Mouse (Mus musculus) liver, embryonic 15.5 days (tissue): ENCODE measurements around the gene A730061H03Rik. TPM values are rescaled to one million over a fixed set of nuclear protein-coding genes. Genes with fewer than 3 reads are reported as not detected.

Experiments used
- ATAC-seq: fragments of 200-750 bp; cut with Nextera tagmentation; 2 replicates; pipeline ENCODE4 v1.8.0; 2017; ENCODE audit warnings: moderate number of reproducible peaks, mild to moderate bottlenecking, moderate library complexity; ENCODE audit not compliant: insufficient read depth
- H3K27ac ChIP-seq: fragments of 300-500 bp; sonication (generic); replicated peaks from 2 replicates; pipeline ENCODE4 v1.5.1; 2015; ENCODE audit warnings: mild to moderate bottlenecking, inconsistent platforms
- H3K27me3 ChIP-seq: fragments of 300-500 bp; sonication (generic); 2 replicates; pipeline ENCODE4 v1.6.1; 2015; ENCODE audit warnings: mild to moderate bottlenecking, inconsistent platforms
- H3K36me3 ChIP-seq: fragments of 300-500 bp; sonication (generic); replicated peaks from 2 replicates; pipeline ENCODE4 v1.6.1; 2015; ENCODE audit warnings: moderate library complexity, mild to moderate bottlenecking, inconsistent platforms
- H3K4me1 ChIP-seq: fragments of 300-500 bp; sonication (generic); replicated peaks from 2 replicates; pipeline ENCODE4 v1.6.1; 2015; ENCODE audit warnings: inconsistent platforms
- H3K4me2 ChIP-seq: fragments of 300-500 bp; sonication (generic); 2 replicates; pipeline ENCODE4 v1.6.1; 2015; ENCODE audit warnings: moderate library complexity, mild to moderate bottlenecking, inconsistent platforms
- H3K4me3 ChIP-seq: fragments of 300-500 bp; sonication (generic); replicated peaks from 2 replicates; pipeline ENCODE4 v1.5.1; 2015; ENCODE audit warnings: mild to moderate bottlenecking, inconsistent platforms
- H3K9ac ChIP-seq: fragments of 300-500 bp; sonication (generic); 2 replicates; pipeline ENCODE4 v1.6.1; 2015; ENCODE audit warnings: moderate library complexity, mild to moderate bottlenecking, inconsistent platforms
- H3K9me3 ChIP-seq: fragments of 300-500 bp; sonication (generic); replicated peaks from 2 replicates; pipeline ENCODE4 v1.6.1; 2016; ENCODE audit warnings: inconsistent platforms
- WGBS: fragments of 180-500 bp; shearing (Covaris S2); methylation state at CpG from one replicate; pipeline ENCODE4 v1.1.7; 2015; ENCODE audit warnings: mixed read lengths; ENCODE audit not compliant: insufficient replicate concordance; 5-methylcytosine and 5-hydroxymethylcytosine counted together
- polyA plus RNA-seq: library from polyadenylated mRNA; unstranded; fragments of >200 nt; fragmentation: Nextera tagmentation; extraction: Ambion mirVana; gene quantifications from 2 replicates; pipeline ENCODE4 v1.2.1, GENCODE M21; 2015

The A730061H03Rik gene
- polyA plus RNA-seq, 1 experiment from 2014 or later, result 1.6 TPM

- H3K4me2 ChIP-seq, result no peak overlapping the region; the same call in 1 of the 2 replicates
- H3K36me3 ChIP-seq, result peaks cover 29% of the 10 kb centered on the region
- no peaks in the 10 kb centered on the region for H3K27me3 ChIP-seq
- peaks cover 64% of the 10 kb centered on the region for H3K4me1 ChIP-seq
- 80% methylated on average over 23 of the region's 23 CpGs for WGBS
- ATAC-seq, result no peak
- 0 out of 2 replicates have a peak overlapping the region, but pooled peaks have one; percentile 0 for H3K9ac ChIP-seq
- no peaks in the 10 kb centered on the region for H3K9me3 ChIP-seq
- H3K27ac ChIP-seq, result peak overlapping the region; percentile 84
- H3K4me3 ChIP-seq, result no peak overlapping the region
Measured at GRCm38 (mm10) chr14:55579511-55580496, 19.6 kb upstream of the A730061H03Rik start.

GRCm38 (mm10) chr14:55578668-55579269 lies 18.6 kb upstream of the A730061H03Rik start:
- peaks cover 54% of the 10 kb centered on the region for H3K4me1 ChIP-seq
- H3K4me2 ChIP-seq, result peak overlapping the region; percentile 90
- WGBS, result 6% methylated on average over 6 of the region's 6 CpGs
- peaks cover 28% of the 10 kb centered on the region for H3K36me3 ChIP-seq
- peak overlapping the region; percentile 85 for H3K9ac ChIP-seq
- H3K27ac ChIP-seq, result peak overlapping the region; percentile 84
- peak; percentile 51 for ATAC-seq
- H3K27me3 ChIP-seq, result no peaks in the 10 kb centered on the region
- no peaks in the 10 kb centered on the region for H3K9me3 ChIP-seq
- peak overlapping the region; percentile 80 for H3K4me3 ChIP-seq

GRCm38 (mm10) chr14:55577871-55578667 lies 17.9 kb upstream of the A730061H03Rik start, which contains the start of gene Psme1:
Gene Psme1 (plus strand): TSS chr14:55578123.
- peak within 1 kb of the TSS; percentile 80 for H3K4me3 ChIP-seq
- no peaks in the 10 kb centered on the region for H3K9me3 ChIP-seq
- peaks cover 25% of the 10 kb centered on the region for H3K36me3 ChIP-seq
- peak within 1 kb of the TSS; percentile 90 for H3K4me2 ChIP-seq
- peaks cover 48% of the 10 kb centered on the region for H3K4me1 ChIP-seq
- peak; percentile 78 for ATAC-seq
- peak within 1 kb of the TSS; percentile 84 for H3K27ac ChIP-seq
- peak within 1 kb of the TSS; percentile 85 for H3K9ac ChIP-seq
- H3K27me3 ChIP-seq, result no peaks in the 10 kb centered on the region
- under 1% methylated on average over 32 of the region's 32 CpGs for WGBS

GRCm38 (mm10) chr14:55576376-55576775 lies 16.2 kb upstream of the A730061H03Rik start:
- Histone ChIP-seq H3K4me1 (peaks cover 46% of the 10 kb centered on the region), H3K4me2 (no peak overlapping the region), H3K27ac (no peak overlapping the region), H3K36me3 (peaks cover 18% of the 10 kb centered on the region), H3K9ac (no peak overlapping the region), H3K27me3 (no peaks in the 10 kb centered on the region), H3K4me3 (no peak overlapping the region), H3K9me3 (no peaks in the 10 kb centered on the region)
- ATAC-seq, result no peak
- 73% methylated on average over 16 of the region's 16 CpGs for WGBS

- H3K27me3 ChIP-seq, result no peaks in the 10 kb centered on the region
- H3K4me2 ChIP-seq, result no peak overlapping the region
- no peaks in the 10 kb centered on the region for H3K9me3 ChIP-seq
- H3K4me1 ChIP-seq, result peaks cover 51% of the 10 kb centered on the region
- H3K9ac ChIP-seq, result no peak overlapping the region
- H3K4me3 ChIP-seq, result no peak overlapping the region
- no peak overlapping the region for H3K27ac ChIP-seq
- ATAC-seq, result no peak
- H3K36me3 ChIP-seq, result peaks cover 14% of the 10 kb centered on the region
- 58% methylated on average over 13 of the region's 13 CpGs for WGBS
Measured at GRCm38 (mm10) chr14:55575711-55576110, 15.5 kb upstream of the A730061H03Rik start.

- H3K27me3 ChIP-seq, result no peaks in the 10 kb centered on the region
- peaks cover 13% of the 10 kb centered on the region for H3K36me3 ChIP-seq
- H3K27ac ChIP-seq, result no peak within 1 kb of the TSS
- ATAC-seq, result no peak
- no peak within 1 kb of the TSS for H3K9ac ChIP-seq
- peaks cover 55% of the 10 kb centered on the region for H3K4me1 ChIP-seq
- no peak within 1 kb of the TSS for H3K4me3 ChIP-seq
- 72% methylated on average over 8 of the region's 8 CpGs for WGBS
- H3K9me3 ChIP-seq, result no peaks in the 10 kb centered on the region
- H3K4me2 ChIP-seq, result no peak within 1 kb of the TSS
Measured at GRCm38 (mm10) chr14:55575302-55575701, 15.1 kb upstream of the A730061H03Rik start, which contains the start of gene Fitm1. Gene Fitm1 (plus strand): TSS chr14:55575617.

GRCm38 (mm10) chr14:55571760-55572159 lies 11.6 kb upstream of the A730061H03Rik start:
- no peak overlapping the region for H3K4me3 ChIP-seq
- no peaks in the 10 kb centered on the region for H3K9me3 ChIP-seq
- H3K9ac ChIP-seq, result no peak overlapping the region; the same call in 1 of the 2 replicates
- H3K4me2 ChIP-seq, result no peak overlapping the region
- peaks cover 40% of the 10 kb centered on the region for H3K36me3 ChIP-seq
- H3K4me1 ChIP-seq, result peaks cover 32% of the 10 kb centered on the region
- H3K27me3 ChIP-seq, result no peaks in the 10 kb centered on the region
- no peak for ATAC-seq
- H3K27ac ChIP-seq, result peak overlapping the region; percentile 29; the same call in 1 of the 2 replicates

GRCm38 (mm10) chr14:55570588-55570987 lies 10.4 kb upstream of the A730061H03Rik start:
- H3K4me1 ChIP-seq, result peaks cover 22% of the 10 kb centered on the region
- peaks cover 52% of the 10 kb centered on the region for H3K36me3 ChIP-seq
- no peak overlapping the region for H3K9ac ChIP-seq
- no peaks in the 10 kb centered on the region for H3K9me3 ChIP-seq
- ATAC-seq, result no peak
- no peak overlapping the region for H3K4me3 ChIP-seq
- H3K27me3 ChIP-seq, result no peaks in the 10 kb centered on the region
- no peak overlapping the region for H3K27ac ChIP-seq
- 73% methylated on average over 2 of the region's 2 CpGs for WGBS
- H3K4me2 ChIP-seq, result no peak overlapping the region

GRCm38 (mm10) chr14:55567496-55567895 lies 7.3 kb upstream of the A730061H03Rik start:
- H3K9ac ChIP-seq, result no peak overlapping the region
- H3K4me3 ChIP-seq, result no peak overlapping the region
- no peaks in the 10 kb centered on the region for H3K9me3 ChIP-seq
- H3K27ac ChIP-seq, result no peak overlapping the region
- ATAC-seq, result no peak
- no peak overlapping the region for H3K4me2 ChIP-seq
- H3K4me1 ChIP-seq, result peaks cover 24% of the 10 kb centered on the region
- peaks cover 83% of the 10 kb centered on the region for H3K36me3 ChIP-seq
- WGBS, result 82% methylated on average over 3 of the region's 3 CpGs
- H3K27me3 ChIP-seq, result no peaks in the 10 kb centered on the region

GRCm38 (mm10) chr14:55565748-55566147 lies 5.5 kb upstream of the A730061H03Rik start:
- H3K9me3 ChIP-seq, result no peaks in the 10 kb centered on the region
- no peak overlapping the region for H3K4me2 ChIP-seq
- H3K27me3 ChIP-seq, result no peaks in the 10 kb centered on the region
- ATAC-seq, result no peak
- no peak overlapping the region for H3K4me3 ChIP-seq
- peaks cover 27% of the 10 kb centered on the region for H3K4me1 ChIP-seq
- peaks cover 95% of the 10 kb centered on the region for H3K36me3 ChIP-seq
- H3K9ac ChIP-seq, result no peak overlapping the region
- no peak overlapping the region for H3K27ac ChIP-seq
- WGBS, result 70% methylated on average over 3 of the region's 3 CpGs
